Mouse (Mus musculus): ENCODE measurements around the gene Ric3. TPM values are rescaled to one million over a fixed set of nuclear protein-coding genes. Genes with fewer than 3 reads are reported as not detected.
A peak's percentile ranks its signal among the peaks of the same experiment; 100 is the strongest.
"Not testable (repeated sequence)": the region's sequence is repeated elsewhere in the genome, so short reads cannot be mapped to it uniquely, and the experiment has no call there.

Ric3 gene
- 1 to 10 TPM; 2.6 to 3.4 TPM for total RNA-seq (2021)
- long read RNA-seq, experiment 1, full-length matches to known transcripts, result 3 of 3 reads
- long read RNA-seq, experiment 1, partial matches to known transcripts, result 0 of 3 reads
- long read RNA-seq, experiment 1, other reads (novel, unspliced or antisense), result 0 of 3 reads
- long read RNA-seq, experiment 2, full-length matches to known transcripts, result 1 of 1 reads
- long read RNA-seq, experiment 2, partial matches to known transcripts, result 0 of 1 reads
- long read RNA-seq, experiment 2, other reads (novel, unspliced or antisense), result 0 of 1 reads

DNA sequence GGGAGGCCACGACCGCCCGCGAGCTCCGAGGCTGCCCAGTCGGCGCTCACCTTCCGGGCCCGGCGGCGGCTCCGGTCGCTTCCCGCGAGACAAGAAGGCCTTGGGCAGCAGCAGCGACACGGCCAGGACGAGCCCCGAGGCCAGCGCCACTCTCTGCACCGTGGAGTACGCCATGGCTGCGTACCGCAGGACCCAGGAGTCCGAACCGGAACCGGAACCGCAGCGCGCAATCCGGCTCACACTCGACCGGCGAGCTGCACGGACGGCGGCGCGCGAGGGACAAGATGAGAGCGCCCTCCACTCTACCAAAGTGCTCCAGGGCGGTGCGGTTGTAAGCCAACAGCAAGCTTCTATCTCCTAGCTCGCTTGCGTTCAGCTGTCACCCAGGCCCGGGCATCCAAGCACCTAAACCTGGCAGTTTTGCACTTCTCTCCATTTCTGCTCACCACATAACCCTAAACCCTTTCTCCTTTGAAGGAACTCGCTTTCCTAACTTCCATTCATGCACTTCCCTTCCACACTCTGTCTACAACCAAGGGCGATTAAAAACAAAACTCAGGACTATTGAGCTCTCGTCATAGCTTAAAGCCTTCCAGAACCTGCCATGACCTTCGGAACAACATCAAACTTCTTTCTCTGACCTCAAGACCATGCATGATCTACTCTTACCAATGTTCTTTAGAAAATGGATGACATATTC, at the start of gene Ric3:
Gene Ric3 (minus strand): TSS at position 219 of the 700 bp plus-strand sequence.
- peak; percentile 49 to 71 for DNase-seq

DNA sequence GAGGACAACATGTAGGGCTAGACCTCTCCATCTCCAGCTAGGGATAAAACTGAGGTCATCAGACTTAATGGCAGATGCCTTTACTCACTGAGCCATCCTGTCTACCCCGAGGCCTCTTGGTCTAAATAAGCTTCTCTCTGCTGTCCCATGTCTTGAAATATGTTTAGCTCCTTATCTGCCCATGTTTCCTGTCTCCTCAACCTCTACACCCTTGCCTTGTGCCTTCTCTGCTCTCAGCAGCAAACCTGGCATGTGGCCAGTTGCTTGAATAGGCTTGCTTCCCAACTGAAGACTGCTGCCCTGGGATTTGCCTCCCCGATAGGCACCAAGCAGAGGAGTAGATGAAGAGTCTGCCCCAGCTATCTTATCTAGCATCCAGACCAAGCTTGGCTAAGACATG, 48.4 kb upstream of the Ric3 start:
- no peak for DNase-seq

DNA sequence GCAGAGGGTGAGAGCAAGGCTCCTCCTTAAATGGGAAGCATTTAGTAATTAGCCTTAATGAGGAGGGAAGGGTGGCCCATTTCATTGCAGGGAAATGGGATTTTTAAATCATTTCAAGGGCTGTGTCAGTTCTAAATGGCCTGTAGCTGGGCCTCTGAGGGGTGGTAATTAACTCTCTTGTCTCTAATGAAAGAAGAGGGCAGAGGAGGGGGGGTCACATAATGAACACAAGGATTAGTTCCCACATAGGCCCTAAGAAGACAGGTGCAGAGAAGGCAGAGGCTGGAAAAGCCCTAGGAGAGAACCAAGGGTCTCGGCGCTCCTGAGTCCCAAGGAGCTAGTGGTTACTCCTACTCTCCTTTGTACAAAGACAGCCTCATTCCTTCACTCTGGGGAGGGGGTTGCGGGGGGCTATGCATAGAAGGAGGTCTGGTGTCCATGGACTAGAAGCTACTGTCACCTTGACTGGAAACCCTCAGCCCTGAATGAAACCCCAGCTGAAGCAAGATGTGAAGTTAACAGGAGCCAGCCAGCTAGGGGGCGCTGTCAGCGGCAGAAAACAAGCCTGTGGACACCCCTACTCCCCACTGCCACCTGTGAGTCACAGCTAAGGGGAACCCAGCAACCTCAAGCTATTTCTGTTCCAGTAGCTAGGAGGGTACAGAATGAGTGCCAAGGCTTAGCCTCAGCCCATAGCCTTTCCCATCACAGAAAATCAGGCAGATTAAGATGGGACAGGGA, 47.0 kb upstream of the Ric3 start:
- DNase-seq, result no peak

DNA sequence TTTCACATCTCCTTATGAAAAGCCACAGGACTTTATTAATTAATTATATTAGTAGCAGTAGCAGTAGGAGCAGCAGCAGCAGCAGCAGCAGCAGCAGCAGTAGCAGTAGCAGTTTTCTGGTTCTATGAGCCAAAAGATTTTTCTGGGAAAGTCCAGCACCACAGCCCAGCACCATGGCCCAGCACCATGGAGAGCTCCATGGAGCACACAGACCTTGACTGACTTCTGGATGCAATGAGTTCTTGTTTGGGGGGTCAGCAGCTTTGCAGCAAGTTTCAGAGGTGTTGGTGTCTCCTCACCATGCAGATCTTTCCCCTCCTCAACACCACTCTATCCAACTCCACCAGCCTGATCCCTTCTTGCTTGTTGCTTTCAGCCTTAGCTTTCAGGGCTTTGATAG, 46.3 kb upstream of the Ric3 start:
- peak in 1 of 2 experiments; percentile 17 for DNase-seq

DNA sequence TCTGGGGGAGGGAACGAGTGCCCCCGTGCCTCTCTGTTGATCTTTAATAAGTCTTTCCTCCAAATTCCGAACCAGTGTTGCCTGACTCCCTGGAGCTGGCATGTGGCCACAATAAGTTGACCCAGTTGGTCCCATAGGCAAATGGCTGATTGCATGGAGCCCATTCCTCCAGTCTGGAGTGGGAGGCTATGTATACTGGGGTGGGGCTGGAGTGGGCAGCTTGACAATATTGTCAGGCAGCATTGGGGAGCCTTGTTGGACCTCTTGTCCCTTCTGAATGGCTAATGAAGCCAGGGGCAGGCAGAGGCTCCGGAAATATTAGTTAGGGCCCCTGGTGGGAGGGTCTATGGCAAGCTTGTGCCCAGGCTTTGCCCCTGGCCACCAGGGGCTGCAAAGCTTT, 32.8 kb upstream of the Ric3 start:
- no peak for DNase-seq

DNA sequence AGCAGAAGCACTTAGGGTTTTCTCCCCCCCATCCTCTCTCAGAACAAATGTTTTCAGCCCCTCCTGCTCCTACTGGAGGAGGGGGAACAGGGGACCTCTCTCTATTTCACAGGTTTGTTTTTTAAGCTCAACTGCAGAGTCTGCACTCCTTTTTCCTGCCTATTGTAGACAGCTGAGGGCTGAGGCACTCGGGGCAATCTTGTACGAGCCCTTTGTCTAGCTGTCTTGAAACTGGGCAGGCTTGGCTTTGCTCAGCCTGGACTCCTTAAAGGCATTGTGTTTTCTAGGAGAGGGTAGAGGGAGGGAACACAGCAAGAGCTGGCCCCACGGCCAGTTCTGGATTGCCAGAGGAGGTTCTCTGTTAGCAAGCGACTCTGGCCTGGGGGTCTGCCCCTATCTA, 32.4 kb upstream of the Ric3 start:
- not testable (repeated sequence) for DNase-seq

DNA sequence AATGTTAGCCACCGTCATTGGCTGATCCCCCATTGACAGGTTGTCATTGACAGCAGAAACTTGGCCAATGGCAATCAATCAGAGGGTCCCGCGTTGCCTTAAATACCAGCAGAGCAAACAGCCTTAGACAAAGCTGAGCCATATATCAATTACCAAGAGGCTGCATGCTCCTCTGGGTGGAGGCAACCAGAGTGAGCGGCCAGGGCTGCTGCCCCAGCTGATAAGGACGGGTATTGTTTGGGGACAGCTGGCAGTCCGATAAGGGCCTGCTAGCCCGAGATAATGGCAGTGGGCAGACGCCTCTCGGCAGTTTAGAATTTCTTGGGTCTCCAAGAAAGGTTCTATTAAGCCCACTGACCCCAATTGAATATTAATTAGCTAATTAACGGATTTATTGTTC, 31.8 kb upstream of the Ric3 start:
- no peak for DNase-seq

DNA sequence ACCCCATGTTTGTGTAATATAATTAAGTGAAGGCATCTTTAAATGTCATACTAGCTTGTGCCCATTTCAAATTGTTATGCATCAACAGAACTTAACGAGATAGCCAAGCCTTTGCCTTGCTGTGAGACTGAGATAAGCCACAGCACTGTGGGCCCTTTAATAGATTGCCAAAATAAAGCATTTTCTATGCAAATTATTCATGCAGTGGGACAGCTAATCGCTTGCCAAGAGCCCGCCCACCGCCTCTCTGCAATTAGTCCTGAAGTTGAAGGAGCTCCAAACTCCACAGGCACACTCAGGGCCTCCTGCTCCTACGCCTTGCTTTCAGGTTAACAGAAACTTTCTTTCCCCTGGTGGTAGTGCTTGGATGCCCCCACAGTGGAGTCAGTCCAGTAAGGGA, 27.9 kb upstream of the Ric3 start:
- no peak for DNase-seq

DNA sequence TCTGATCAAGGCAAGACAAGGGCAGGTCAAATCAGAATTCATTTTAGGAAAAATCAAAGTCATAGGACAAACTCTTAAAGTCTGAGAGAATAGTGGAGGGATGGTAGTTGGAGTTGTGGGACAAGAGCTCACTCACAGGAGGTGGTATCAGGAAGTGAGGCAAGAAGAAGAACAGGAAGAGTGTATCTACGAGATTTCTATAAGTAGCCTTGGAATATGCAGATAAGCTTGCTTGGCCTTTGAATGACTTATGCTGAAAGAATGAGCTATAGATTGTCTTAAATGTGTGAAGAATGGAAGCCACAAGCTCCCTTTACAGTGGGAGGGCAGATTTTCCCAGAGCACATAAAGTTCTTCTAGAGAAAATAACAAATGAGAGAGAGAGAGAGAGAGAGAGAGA, 21.8 kb upstream of the Ric3 start:
- no peak for DNase-seq

DNA sequence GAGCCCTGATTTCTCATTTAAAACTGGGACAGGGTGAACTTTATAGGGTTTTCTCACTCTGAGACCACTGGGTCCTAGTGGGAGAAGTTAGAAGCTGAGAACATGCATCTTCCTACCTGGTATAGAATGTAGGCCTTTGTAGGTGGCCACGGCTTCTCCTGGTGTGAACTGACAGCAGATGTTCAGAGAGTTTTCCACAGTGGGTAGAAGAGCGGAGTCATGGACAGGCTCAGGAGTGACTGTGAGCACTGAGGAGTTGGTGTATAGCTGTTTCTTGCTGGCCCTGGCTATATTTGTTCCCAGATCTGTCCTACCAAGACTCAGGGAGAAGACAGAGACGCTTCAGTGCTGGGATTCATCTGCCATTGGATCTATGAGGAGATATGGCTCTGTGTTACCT, 18.0 kb upstream of the Ric3 start:
- no peak for DNase-seq

DNA sequence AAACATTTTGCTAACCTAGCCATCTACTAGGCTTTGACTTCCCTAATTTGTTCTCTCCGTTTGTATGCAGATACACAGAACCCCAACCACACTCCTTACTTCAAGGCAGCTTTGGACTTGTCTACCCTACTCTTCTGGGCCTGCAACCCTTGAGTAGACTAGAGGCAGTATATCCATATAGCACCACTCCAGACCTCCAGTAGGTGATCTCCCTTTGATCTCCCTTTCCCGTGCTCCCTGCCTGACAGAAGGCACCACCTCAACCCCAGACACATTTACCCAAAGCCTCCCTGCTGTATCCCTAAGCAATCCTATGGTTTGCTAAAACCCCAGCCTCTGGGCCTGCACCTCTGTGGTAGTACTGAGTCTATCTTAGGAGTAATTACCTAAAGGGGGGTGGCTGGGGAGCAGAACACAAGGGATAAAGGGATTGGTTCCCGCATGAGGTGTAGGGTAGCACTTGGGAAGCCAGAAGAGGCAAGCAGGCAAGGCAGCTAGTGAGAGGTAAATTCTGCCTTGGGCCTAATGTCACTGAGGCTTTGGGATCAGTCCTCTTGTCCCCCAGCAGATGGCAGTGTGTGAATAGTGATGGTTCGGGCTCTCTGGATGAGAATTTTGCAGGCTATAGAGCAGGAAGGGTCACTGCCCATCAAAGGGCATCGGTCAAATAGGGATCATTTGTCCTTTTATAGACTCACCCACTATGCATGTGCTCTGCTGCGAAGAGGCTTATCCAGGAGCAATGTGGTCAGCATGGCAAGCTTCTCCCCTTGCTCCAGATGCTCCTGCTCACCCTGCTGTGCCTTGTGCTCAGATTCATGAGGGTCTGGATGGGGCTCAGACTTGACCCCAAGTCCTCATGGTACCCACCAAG, 15.3 kb upstream of the Ric3 start:
- peak; percentile 14 to 43 for DNase-seq

DNA sequence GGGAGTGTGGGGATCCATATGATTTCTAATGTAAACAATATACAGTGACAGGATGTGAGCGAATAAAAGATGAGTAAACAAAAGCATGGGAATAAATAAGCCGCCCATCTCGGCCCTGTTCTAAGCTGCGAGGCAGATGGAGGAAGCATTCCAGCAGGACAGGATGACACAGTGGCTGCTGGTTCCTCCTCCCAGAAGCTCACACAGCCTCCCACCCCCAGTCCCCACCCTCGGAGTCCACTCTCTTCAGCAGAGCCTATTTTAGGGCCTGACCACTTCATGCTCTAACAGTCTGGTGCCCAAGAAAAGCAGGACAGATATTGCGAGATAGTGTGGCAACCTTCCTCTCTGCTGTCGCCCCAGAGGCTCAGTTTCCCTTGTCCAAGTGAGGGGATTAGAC, 14.1 kb upstream of the Ric3 start:
- DNase-seq, result no peak

DNA sequence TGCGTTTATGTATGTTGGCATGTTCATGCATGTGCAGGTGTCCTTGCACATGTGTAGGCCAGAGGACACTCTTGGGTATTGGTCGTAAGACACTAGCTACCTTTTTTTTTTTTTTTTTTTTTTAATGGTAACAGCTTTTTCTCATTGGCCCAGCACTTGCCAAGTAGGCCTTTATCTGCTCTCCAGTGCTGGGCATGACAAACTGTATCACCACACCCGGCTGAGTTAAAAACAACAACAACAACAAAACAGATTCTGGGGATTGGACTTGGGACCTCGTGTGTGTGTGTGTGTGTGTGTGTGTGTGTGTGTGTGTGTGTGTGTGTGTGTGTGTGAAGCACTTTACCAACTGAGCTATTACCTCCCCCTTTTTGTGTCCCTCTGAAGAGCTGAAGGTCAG, 13.5 kb upstream of the Ric3 start:
- DNase-seq, result no peak

DNA sequence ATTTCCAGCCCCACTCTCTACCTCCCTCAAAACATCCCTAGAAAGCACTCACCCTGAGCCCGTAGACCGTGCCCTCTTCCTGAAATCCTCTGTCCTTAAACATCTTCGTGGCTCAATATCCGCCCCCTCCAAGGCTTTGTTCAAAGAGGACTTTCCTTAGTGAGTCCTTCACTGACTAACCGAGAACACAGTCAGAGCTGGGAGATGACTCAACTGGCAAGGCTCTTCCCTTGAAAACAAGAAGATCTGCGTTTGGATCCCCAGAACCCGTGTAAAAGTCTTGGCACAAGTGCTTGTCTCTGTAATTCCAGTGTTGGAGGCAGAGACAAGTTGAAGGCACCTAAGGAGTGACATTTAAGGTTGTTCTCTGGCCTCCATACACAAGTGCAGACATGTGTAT, 11.2 kb upstream of the Ric3 start:
- DNase-seq, result no peak

DNA sequence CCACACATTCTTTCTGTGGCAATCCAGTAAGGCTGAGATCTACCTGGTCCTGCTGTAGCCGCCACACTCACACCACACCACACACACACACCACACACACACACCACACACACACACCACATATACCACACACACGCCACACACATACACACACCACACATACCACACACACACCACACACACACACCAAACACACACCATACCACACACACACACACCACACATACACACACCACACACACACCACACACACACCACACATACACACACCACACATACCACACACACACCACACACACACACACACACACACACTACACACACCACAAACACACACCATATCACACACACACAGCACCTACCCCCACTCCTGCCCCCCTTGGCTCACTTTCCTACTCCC, 8.2 kb upstream of the Ric3 start:
- DNase-seq, result not testable (repeated sequence)

DNA sequence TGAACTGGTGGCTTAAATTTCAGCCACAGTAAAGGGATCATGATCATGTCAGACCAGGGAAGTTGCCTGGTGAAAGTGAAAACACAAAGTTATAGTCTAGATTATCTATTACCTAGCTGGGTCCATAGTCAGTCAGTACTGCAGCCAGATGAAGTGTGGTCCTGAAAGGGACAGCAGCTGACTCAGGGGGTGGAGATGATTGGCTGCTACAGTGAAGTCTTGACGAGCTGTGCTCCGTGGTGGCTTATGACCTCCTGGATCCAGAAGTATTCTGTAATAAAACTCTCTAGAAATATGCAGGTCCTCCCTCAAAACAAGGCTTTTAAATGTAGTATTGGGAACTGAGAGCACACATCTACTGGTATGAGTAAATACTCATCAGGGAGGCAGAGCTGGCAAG, 3.8 kb upstream of the Ric3 start:
- DNase-seq, result no peak

DNA sequence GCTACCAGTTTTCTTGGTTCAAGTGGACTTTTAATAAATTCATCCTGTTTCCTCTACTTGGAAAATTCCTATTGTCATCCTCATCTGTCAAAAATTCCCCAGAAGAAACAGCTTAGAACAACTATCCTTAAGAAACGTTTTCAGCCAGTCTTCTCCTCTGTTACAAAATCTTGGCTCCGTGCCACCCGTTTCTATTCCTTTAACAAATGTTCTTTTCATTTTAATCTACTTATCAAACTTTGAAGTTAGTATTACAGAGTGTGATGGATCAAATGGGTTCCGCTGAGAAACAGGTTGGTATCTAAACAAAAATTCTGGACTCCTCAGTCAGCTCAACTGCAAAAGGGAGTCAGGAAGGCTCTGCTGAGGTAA, 668 bp upstream of the Ric3 start:
- no peak for DNase-seq

DNA sequence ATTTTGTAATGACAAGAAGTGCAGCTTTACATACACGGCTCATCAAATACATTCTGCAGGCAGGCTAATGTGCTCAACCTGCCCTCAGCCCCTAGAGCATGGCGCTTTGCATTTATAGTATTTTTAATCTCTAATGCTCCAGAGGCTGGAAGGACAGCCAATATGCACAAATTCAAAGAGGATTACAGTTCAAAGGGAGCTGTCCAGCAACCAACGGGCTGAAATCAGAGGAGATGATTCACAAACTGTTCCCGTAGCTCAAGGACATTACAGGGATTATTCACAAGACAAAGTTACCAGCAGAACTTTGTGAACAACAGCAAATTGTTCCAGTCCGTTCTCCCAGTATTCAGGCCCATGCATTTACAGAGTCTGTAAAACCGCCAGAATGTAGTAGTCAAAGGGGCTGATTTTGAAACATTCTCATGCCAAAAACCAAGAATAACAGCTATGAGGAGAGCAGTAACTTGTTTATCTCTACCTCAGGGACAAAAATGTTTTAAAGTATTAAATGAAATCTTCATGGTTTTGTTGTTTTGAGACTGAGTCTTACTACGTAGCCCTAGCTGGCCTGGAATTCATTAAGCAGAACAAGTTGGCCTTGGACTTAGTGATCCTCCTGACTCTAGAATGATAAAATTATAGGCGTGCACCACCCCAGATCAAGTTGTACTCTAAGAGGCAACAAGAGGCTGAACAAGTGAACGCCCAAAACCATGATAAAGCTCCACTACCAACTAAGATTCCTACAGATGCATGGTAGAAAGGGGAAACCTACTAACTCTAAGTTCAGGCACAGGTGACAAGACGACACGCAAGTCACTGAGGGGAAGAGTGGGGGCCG, 640 bp downstream of the Ric3 start:
- peak; percentile 12 to 67 for DNase-seq

DNA sequence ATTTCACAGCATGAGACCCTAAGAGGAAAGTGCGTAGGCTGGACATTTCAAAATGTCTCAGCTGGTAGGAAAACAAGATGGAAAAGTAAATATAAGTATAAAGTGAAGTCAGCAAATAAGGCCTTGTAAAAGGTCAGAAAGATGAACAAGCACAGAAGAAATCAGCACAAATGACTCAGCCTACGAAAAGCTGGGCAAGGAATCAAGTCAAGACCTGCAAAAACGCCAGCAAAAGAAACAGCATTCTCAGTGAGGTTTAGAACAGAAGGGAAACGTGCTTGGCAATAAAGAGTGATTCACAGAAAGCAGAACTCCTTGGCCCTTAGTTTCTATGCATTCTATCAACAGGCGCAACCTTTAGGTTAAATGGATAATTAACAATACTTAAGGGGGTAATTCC, 10.8 kb downstream of the Ric3 start:
- DNase-seq, result no peak

DNA sequence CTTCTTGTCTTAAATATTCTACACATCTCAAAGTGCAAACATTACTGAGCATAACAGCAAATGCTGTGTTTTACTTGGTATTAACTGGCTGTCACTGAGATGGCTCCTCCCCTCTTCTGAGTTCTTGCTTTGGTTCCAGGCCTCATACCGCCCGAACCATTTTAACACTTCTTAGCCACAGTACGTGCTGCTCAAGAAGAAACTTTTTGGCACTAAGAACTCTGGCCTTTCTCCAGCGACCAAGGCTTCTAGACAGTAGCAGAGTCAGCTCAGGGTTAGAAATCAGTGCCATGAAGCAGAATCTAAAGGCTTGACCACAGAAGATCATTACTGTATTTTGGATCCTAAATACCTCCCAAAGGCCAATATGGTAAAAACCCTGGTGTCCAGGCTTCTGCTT, 13.5 kb downstream of the Ric3 start:
- DNase-seq, result no peak

DNA sequence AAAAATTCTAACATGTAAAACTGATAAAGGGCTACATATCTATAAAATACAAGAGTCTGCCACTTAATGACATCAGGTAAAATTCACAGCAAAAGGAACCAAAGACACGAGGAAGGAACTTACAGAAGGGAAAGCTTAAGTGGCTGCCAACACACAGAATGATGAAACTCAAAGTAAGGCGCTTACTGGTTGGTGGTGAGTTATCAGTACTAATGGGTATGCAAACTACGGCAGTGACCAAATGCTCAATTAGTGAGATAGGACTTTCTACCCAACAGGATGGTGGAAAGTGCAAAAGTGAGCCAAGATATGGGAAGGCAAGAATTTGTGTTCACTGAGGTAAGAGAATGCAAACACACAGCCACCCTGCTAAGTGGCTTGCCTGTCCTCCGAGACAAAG, 23.6 kb downstream of the Ric3 start:
- no peak for DNase-seq

DNA sequence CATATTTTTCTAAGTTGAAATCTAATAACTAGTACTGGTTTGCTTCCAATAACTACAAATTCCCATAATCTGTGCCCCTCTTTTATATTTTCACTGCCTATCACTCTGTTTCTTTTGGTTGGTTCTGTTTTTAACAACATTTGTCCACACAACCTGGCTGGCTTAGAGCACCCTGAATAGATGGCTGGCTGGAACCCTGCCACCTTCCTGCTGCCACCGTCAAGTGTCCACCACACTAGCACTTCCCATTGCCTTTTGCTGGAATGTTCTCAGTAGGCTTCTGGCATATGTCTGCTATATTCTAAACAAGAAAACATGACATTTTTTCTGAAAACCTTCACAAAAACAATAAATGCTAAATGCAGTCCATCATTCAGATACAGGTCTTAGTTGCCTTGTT, 32.3 kb downstream of the Ric3 start:
- DNase-seq, result no peak

All from heart, adult 18-20 months (tissue).